Mouse (Mus musculus) lung, adult 2 months (tissue): ENCODE data around the gene Als2. TPM values are rescaled to one million over a fixed set of nuclear protein-coding genes. Genes with fewer than 3 reads are reported as not detected.

ENCODE experiments used
- DNase-seq: peaks from one replicate; pipeline ENCODE4 v3.0.0; 2022
- H3K4me1 ChIP-seq: fragments of 200-500 bp; 2 replicates; pipeline ENCODE4 v1.6.1; 2011; ENCODE audit warnings: low read length; ENCODE audit not compliant: control insufficient read depth, insufficient read depth
- H3K4me3 ChIP-seq: fragments of 200-500 bp; replicated peaks from 2 replicates; pipeline ENCODE3; 2011; ENCODE audit warnings: low read depth, mild to moderate bottlenecking, control low read depth, low read length; ENCODE audit errors: extremely low read depth
- CTCF ChIP-seq: fragments of 200-500 bp; IDR thresholded peaks from 2 replicates; pipeline ENCODE4 v1.5.1; 2011; ENCODE audit warnings: mild to moderate bottlenecking, low read length, control low read depth; ENCODE audit not compliant: insufficient read depth
- POLR2A ChIP-seq: fragments of 200-500 bp; IDR thresholded peaks from 2 replicates; pipeline ENCODE4 v1.6.1; 2011; ENCODE audit warnings: low read depth, mild to moderate bottlenecking, control low read depth, low read length, borderline replicate concordance; ENCODE audit errors: extremely low read depth
- WGBS: fragments of 180-500 bp; shearing (Covaris S2); methylation state at CpG from one replicate; pipeline ENCODE4 v1.1.7; 2018; 5-methylcytosine and 5-hydroxymethylcytosine counted together
- polyA plus RNA-seq: library from polyadenylated mRNA; depleted of rRNA; stranded (reverse); fragments of >200 nt; gene quantifications from 2 replicates; pipeline ENCODE4 v1.2.3, GENCODE M21; 2012

Gene Als2
- polyA plus RNA-seq, 1 experiment, result 5.4 TPM

DNA sequence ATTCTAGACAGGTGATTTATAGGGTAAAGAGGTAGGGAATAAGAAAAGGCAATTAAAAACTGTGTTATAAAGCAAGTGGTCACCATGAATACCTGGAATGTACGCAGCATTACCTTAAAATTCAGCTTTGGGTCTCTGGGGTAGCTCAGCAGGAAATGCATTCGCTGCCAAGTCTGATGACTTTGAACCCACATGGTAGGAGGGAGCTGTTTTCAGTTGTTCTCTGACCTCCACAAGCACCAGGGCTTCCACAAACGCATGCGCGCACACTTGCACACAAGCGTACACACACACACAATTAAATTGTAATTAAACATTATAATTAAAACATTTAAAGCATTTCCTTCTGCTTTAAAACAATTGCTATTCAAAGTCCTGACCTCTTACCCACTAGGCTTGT is 76.2 kb downstream of the Als2 start:
- no peaks in the 10 kb centered on the region for H3K4me1 ChIP-seq
- no peak overlapping the region for H3K4me3 ChIP-seq

DNA sequence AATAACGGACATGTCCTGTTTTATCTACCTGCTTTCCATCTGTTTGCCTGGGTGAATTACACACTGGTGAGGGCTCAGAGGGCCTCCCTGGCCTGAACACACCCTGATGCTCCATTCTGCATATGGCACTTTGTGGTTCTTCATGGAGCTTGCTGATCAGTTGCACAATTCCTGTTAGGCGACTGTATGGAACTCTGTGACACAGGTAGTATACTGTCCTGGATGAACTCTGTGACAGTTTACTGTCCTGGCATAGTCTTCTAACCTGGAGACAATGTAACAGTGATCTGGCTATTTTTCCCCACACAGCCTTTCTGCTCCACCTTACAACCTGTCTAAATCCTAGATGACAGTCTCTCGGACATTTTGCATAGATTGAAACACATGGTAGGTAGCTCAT is 77.9 kb downstream of the Als2 start:
- DNase-seq, result no peak
- TF ChIP-seq POLR2A, result no peak
- TF ChIP-seq CTCF, result no peak
- H3K4me1 ChIP-seq, result no peaks in the 10 kb centered on the region
- WGBS, result 91% methylated on average over 3 of the region's 3 CpGs
- H3K4me3 ChIP-seq, result no peak overlapping the region

More for the DNA sequence above, 76.2 kb downstream of the Als2 start:
- DNase-seq, result no peak
- WGBS, result 83% methylated on average over 6 of the region's 6 CpGs
- no peak for TF ChIP-seq CTCF
- no peak for TF ChIP-seq POLR2A

DNA sequence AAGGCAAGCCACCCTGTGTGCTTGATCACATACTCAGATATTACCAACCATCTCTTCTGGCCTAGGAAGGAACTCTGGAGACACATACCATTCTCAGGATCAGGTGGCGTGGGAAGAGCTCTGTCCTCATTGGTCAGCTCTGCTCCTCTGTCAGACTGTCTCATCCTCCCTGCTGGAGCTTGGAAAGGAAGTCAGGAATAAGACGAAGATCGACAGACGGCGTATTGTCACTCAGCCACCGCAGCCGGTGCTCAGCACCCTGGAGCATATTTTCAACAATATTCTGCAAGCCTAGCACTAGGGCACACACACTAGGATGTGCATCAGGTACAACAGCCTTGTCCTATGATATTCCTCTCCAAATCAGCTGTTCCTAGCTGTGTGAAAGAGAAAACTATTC is 78.5 kb downstream of the Als2 start:
- H3K4me1 ChIP-seq, result no peaks in the 10 kb centered on the region
- DNase-seq, result no peak
- 65% methylated on average over 7 of the region's 7 CpGs for whole genome bisulfite sequencing
- no peak overlapping the region for H3K4me3 ChIP-seq
- TF ChIP-seq POLR2A, result no peak
- no peak for TF ChIP-seq CTCF

DNA sequence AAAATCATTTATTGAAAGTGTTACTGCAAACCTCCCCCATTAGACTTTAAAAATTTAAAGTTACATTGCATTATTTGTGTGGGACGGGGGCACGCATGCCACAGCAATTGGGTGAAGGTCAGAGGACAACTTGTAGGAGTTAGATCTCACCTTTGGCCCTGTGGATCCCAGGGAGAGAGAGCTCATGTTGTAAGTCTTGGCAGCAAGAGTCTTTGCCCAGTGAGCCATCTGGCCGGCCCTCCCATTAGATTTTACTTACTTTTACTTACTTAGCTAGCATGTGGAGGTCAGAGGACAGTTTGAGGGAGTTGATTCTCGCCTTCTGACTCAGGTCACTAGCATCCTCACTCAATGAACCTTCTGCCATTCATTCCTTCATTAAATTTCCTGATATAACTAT is 79.2 kb downstream of the Als2 start:
- no peak for DNase-seq
- WGBS, result 72% methylated on average over 4 of the region's 4 CpGs
- no peak overlapping the region for H3K4me3 ChIP-seq
- no peaks in the 10 kb centered on the region for H3K4me1 ChIP-seq
- TF ChIP-seq CTCF, result no peak
- no peak for TF ChIP-seq POLR2A

DNA sequence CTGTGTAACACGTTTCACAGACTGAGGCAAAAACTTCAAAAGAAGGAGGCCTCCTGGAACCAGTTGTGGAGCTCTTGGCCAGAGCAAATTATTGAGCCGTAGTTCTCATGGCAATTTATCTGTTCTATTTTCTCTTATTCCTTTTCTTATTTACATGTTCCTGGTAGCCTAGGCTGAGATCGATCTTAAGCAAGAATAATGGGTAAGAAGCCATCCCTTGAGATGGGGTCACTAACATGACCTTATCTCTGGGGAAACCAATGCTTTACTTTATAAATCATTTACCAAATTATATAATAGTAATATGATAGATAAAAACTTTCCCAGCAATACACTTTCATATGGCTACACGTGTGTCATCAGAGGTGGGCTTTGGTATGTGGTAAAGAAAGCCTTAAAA is 84.7 kb downstream of the Als2 start:
- WGBS, result 77% methylated on average over 4 of the region's 4 CpGs
- H3K4me1 ChIP-seq, result no peaks in the 10 kb centered on the region
- TF ChIP-seq POLR2A (no peak), CTCF (no peak)
- no peak for DNase-seq
- no peak overlapping the region for H3K4me3 ChIP-seq

DNA sequence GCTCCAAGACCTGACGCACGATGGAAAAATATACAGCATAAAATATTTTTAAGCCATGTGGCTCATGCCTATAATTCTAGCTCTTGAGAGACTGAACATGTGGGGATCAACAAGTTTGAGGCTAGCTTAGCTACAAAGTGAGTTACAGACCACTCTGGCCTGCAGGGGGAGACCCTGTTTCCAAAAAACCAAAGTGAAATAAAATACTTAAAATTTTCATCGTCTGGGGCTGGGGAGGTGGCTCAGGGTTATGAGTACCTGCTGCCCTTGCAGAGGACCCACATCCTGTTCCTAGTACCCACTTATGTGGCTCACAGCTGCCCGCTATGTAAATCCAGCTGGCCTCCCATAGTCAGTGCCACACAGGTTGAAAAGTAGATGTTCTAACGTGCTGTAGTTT is 86.5 kb downstream of the Als2 start:
- H3K4me1 ChIP-seq, result no peaks in the 10 kb centered on the region
- WGBS, result 64% methylated on average over 5 of the region's 5 CpGs
- TF ChIP-seq CTCF (no peak), POLR2A (no peak)

DNA sequence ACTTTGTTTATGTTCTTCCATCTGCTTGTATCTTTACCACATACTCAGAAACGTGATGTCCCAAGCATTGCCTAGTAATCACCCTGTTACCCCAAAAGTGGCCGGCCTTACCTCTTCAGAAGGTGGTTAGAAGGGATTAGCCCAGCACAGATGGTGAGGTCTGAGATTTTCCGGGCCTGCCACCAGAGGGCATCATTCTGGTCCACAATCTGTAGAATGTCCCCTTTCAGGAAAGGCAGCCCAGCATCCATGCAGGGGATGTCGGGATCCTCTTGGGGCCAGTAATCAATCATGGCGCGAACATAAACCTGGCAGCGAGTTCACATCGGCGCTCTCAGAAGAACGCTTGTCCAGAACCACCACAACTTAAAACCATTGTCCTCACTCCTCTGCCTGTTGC is 92.5 kb downstream of the Als2 start:
- H3K4me1 ChIP-seq, result no peaks in the 10 kb centered on the region
- WGBS, result 65% methylated on average over 10 of the region's 10 CpGs
- H3K4me3 ChIP-seq, result no peak overlapping the region
- peak; percentile 49 for DNase-seq
- peak; percentile 71 for TF ChIP-seq CTCF
- TF ChIP-seq POLR2A, result no peak

More for the DNA sequence above, 86.5 kb downstream of the Als2 start:
- no peak overlapping the region for H3K4me3 ChIP-seq
- DNase-seq, result no peak

DNA sequence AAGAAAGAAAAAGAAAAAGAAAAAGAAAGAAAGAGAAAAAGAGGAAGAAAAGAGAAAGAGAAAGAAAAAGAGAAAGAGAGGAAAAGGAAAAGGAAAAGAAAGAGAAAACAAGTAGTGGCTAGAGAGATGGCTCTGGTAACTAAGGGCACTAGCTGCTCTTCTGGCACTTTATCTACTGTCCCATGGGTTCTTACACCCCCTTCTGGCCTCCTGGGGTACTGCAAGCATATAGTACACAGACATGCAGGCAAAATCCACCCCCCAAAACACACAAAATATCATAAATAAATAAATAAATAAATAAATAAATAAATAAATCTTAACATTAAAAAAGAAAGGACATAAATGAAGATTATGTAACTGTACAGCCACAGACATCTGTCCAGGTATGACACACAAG is 94.2 kb downstream of the Als2 start:
- TF ChIP-seq CTCF (peak; percentile 67), POLR2A (no peak)
- peak; percentile 59 for DNase-seq
- Histone ChIP-seq H3K4me3 (no peak overlapping the region), H3K4me1 (no peaks in the 10 kb centered on the region)

DNA sequence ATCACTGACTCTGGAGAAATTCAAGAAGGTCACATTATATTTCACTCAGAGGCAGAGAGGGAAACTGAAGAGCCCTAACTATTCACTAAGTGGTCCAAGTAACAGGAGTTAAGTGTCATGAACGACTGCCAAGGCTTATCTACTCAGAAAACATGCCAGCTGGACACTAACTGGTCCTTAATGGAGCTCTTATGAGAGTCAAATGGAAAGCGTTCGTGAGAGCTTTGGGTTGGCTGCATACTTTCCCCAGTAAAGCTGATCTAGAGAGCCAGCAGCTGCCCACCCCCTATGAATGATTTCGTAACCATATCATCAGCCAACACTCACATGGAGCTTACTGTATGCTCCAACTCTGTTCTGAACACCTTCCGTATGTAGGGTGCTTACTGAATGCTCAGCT is 102.6 kb downstream of the Als2 start:
- peak; percentile 36 for DNase-seq
- TF ChIP-seq CTCF (no peak), POLR2A (no peak)
- WGBS, result 35% methylated on average over 5 of the region's 5 CpGs
- Histone ChIP-seq H3K4me1 (no peaks in the 10 kb centered on the region), H3K4me3 (no peak overlapping the region)

DNA sequence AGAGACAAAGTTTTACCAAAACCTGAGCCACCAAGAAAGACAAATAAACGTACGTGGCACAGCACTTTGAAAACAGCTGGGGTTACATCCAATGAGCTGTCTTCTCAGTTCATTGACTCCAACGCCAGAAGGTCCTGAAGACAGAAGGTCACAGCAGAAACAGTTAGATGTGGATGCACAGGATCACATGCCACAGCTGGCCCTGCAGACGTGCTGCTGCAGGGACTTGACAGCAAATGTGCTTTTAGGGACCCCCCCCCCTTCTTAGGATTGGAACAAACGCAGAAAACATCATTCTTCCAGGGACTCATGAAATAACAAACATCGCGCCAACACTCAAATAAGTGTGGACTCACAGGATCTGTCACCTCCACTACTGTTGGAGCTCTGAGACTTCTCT is 108.2 kb downstream of the Als2 start:
- no peak for DNase-seq
- 37% methylated on average over 7 of the region's 7 CpGs for whole genome bisulfite sequencing
- no peak for TF ChIP-seq POLR2A
- TF ChIP-seq CTCF, result no peak

DNA sequence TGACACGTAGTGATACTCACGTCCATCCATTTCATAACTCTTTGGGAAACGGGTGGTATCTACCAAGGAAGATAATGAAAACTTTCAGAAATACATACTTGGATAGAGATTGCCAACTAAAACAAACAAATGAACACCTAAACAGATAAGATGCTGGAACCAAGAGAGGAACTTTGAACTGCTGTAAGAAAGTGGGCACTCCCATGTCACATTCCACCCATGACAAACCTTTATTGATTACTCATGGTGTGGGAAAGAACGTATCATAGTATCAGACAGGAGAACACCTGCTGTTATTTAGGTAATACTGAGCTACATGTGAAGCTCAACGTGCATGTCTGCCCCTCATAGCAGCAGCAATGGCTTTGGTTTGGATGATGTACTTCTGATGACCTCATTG is 111.5 kb downstream of the Als2 start:
- no peak for TF ChIP-seq POLR2A
- no peak for TF ChIP-seq CTCF
- no peak for DNase-seq
- no peaks in the 10 kb centered on the region for H3K4me1 ChIP-seq
- 61% methylated on average over 5 of the region's 5 CpGs for WGBS
- H3K4me3 ChIP-seq, result no peak overlapping the region

More for the DNA sequence above, 108.2 kb downstream of the Als2 start:
- Histone ChIP-seq H3K4me3 (no peak overlapping the region), H3K4me1 (no peaks in the 10 kb centered on the region)
